Mouse (Mus musculus) c-Kit-negative CD71-positive TER-119-positive erythroid progenitor cells, embryonic 14.5 days (primary cell): ENCODE measurements around the gene Clip1.

Experiments
- DNase-seq: peaks from one replicate; pipeline ENCODE4 v3.0.0-alpha.2; 2013; ENCODE audit warnings: low read depth, low spot score

The Clip1 gene

DNA sequence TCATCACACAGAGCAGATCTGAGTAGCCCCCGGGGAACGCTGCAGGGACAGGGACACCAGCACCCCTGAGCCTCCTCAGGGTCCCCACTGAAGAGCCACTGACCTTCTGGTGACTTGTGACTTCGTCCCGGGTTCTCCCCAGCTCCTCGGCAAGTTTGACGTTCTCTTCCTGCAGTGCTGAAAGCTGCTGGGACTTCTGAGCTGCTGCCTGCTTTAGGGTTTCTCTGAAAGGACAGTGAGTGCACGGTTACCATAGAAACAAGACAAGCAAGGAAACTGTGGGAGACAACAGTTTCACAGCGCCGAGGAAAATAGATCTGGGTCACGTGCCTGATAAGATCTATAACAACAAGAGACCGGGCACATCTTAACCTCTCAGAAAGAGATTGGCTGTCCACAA, 80.9 kb downstream of the Clip1 start:
- no peak for DNase-seq

DNA sequence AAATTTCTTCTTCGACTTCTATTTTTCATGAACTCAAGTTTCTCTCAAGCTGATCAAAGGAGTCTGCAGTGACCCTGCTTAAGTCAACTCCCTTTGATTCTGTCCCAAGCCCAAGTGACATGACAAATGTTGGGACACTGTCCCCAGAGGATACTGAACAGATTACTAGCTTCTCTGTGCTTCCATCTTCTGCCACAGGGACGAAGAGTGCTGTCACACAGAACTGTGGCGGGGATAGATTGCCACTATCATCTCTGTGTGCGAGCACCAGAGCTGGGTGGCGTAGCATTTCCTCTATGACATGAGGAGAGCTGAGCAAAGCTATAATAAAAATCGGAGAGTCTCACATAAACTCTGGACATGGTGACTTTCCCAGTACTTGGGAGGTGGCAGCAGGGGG, 82.2 kb downstream of the Clip1 start:
- no peak for DNase-seq

DNA sequence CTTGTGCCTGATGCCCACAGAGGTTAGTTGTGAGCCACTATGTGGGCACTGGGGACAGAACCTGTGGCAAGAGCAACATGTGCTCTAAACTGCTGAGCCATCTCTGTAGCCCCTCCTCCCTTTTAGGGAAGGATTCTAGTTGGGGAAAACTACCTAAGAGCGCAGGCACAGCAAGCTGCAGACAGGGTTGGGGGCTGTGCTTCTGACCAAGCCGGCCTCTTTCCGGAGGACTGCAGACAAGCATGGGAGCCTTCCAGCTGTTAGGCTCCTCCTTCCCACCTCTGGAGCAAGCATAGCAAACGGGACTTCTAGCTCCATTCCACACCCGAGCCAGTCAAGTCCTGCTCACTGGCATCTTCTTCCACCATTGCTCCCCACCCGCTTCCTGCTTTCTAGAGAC, 85.1 kb downstream of the Clip1 start:
- DNase-seq: no peak

DNA sequence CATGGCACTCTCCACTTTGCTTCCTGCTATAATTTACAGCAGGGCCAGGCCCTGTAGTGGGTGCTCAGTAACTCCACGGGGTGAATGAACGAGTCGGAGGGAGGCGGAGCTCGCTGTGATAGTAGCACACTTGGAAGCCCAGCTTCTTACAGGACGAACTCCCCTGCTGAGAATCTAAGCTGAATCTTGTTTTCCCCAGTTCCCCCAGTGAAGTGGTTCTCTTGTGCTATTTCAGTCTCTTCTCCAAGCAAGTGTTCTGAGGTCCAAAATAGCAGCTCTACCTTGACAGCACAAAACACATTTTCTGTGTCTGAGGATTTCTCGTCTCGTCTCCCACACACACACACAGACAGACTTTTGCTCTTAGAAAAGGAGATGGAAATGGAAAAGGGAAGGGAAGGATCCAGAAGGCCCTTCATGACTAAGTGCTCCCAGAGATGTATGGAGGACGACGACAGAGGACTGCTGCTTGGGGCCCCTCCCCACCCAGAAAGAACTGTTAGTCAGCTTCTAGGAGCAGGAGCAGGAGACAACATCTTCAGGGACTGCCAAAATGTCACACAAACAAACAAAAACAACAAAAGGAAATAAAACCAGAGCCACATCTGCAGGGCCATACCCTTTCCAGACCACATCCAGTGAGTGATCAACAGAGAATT, 90.7 kb downstream of the Clip1 start:
- DNase-seq: no peak

DNA sequence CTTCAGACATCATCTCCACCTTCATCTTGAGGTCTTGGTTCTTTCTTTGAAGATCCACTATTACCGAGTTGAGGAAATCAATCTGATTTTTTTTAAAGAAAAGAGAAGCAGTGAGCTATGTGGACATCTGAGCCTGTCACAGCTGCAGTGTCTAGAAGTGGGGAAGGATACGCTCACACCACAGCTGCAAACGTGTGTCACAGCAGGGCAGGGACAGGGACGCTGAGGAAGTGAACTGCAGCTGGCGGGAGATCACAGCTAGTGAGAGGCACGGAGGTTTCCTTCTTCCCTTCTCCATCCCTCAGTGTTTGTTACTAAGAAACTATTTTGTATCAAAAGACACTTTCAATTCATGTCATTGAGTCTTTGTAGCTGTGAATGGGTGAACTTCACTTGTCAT, 104.4 kb downstream of the Clip1 start:
- no peak for DNase-seq

DNA sequence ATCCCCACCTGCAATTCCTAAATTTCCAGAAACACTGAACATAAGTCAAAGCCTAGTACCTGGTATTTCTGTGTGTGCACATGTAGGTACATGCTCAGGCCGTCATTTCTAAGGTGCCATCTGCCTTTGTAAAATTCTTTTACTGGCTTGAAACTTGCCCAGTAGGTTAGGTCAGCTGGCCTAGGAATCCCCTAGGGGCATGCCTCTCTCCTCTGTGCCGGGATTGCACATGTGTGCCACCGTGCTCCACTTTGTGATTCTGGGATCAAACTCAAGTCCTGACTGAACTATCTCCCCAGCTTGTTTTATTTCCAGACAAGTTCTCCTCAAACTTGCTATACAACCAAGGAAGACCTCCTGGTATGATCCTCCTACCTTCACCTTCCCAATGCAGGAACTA, 107.7 kb downstream of the Clip1 start:
- DNase-seq: no peak

DNA sequence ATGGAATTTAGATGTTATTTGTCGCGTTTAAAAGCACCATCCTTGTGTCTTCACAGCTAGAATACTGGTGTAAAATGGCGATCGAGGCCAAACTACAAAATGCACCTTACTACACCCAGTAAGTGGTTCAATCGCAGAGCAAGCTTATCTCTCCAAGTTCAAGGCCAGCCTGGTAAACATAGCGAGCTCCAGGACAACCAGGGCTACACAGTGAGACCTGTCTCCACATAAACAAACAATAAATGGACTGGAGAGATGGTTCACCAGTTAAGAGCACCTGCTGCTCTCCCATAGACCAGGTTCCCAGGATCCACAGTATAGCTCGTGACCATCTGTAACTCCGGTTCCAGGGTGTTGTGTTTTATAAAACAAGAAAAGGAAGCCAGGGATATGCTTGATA, 111.1 kb downstream of the Clip1 start:
- no peak for DNase-seq

DNA sequence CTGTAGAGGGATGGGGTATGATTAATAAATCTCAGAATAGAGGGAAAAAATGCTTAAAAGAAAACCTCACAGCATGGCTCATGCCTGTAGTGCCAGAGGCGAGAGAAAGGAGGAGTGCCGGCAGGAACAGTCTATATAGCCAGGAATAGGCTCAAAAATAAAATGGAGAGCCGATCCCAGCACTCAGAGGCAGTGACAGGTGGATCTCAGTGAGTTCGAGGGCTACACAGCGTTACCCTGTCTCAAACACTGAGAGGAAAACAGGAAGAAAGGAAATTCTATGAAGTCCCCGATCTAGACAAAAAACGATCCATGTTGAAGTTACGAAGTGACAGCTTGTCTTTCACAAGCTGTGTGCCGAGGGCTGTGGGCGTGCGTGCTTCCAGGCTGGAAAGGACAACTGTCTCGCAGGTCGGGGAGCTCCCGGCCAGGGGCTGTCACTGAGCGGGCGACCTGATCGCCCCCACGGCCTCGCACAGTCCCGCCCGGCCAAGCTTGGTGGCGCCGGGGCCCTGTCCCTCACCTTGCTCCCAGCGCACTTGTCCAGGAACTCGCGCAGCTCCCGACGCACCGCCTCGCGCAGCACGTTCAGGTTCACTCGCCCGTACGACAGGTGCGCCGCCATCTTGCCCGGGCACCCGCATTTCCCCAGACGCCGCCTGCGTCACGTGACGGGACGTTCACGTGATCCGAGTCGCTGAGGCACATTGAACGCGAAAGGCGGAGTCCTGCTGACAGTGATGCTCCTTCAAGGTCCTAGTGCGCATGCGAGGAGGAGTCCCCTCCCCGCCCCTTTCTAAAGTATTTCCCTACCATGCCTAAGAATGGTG, 111.8 kb downstream of the Clip1 start, which contains the start of gene Vps33a:
TSS of gene Vps33a (minus strand) at position 682 of the 830 bp plus-strand sequence.
- DNase-seq: peak; percentile 94

DNA sequence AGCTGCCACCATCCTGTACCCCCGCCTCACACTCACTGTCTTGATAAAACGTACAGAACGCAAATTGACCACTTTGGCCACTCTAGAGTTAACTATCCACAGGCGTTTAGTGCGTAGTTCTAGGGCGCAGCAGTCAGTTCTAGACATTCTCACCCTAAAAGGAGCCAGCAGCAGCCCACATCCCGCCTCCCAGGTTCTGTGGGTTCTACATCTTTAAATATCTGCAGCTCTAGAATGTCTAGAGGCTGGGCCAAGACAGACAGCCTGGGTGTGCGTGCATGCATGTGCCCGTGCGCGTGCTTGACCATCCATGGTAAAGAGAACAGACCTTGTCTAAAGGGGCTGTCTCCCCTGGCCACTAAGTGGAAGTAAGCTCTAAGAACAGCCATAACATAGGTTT, 123.3 kb downstream of the Clip1 start:
- no peak for DNase-seq

DNA sequence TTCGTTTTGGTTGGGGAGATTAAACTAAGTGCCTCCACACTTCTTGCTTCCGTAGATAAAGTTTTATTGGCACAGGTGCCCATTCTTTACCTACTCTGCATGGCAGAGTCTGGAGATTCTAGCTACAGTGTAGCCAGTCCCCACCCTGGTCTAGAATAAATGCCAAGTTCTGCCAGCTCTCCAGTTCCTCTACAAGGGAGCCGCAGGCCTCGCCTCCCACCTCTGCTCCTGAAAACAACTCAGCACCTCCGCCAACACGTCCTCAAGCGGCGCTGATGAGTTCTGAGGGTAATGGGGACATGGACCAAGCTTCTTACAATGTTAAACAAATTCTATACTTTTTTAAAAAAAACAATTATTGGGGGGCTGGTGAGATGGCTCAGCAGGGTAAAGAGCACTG, 124.8 kb downstream of the Clip1 start:
- no peak for DNase-seq

DNA sequence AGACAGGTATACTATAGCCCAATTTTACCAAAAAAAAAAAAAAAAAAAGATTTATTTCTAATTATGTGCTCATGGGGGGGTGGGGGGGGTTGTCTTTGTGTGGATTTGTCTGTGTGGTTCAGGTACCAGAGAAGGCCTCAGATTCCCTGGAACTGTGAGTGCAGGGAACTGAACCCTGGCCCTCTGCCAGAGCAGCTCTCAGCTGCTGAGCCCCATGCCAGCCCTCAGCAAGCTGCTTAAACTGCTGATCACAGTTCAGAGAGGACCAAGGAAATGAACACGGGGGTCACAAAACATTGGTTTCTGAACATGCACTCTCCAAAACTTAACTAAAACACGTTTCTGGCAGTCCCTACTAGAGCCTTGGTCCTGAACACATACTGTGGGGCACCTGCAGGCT, 128.0 kb downstream of the Clip1 start:
- DNase-seq: no peak

DNA sequence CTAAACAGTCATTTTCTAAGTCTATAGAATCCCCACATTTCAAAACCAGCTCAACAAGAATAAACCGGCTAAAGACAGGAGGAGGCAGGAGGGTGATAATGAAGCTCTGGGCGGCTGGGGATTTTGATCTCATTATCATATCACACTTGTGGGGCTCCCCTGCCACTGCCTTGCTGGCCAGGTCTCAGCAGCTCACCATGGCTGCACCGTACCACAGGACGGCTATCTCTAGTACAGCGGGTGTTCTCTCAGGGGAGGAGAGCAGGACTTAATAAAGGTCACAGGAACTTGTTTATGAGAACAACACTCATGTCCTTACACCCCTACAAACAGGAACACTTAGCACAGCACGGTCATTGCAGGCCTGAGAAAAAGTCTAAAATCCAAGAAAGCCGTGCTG, 128.7 kb downstream of the Clip1 start:
- no peak for DNase-seq

DNA sequence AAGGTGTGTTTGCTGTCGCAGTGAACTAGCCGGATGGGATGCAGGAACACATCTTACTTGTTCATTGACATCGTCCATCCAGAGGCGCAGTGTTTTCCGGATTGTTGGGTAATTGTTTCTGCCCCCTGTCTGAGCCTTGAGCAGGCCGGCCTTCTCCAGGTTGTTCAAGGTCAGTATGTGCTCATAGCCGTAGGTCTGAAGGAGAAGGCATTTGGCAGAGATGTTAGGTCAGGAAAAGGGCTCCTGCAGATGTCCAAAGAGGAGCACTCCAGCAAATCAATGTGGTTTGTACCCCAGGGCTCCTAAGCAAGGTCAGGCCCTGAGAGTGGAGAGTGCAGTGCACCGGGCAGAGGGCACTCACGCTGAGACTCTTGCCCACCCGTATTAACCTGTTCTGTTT, 150.6 kb downstream of the Clip1 start:
- DNase-seq: no peak

DNA sequence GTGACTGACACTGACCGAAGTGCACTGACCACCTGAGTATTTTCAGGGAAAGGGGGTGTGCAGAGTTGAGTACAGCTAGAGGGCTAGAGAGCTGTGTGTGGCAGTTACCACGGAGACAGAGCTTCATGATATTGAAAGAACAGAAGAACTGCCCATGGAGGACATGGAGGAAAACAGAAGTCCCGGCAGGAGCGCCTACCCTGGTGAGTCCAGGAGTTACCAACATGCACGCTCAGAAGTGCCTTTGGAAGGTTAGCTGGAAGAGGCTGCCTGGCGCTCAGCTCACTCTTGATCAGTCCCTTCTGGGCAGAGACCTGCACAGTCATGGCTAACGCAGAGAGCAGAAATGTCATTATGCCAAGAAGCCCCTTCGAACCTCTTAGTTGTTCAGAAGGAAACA, 154.4 kb downstream of the Clip1 start:
- DNase-seq: no peak

DNA sequence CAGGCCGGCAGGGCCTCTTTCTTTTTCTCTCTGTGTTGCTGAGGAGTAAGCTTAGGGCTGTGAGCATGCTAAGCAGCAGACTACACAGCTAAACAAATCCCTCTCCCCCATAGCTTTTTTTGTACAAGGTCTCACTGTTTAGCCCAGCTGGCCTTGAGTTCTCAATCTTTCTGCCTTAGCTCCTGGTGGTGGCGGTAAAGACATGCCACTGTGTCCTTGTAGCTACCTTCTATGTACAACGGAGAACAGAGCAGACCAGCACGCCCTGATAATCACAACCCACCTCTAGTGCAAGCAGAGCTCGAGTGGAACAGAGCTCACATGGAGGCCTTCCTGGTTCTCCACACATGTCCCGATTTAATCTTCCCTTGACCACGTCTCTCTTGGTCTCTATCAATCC, 155.8 kb downstream of the Clip1 start:
- no peak for DNase-seq
